Mouse (Mus musculus): ENCODE measurements at regions not wholly inside any gene's neighbourhood (a gene's known extent, or its start where the extent isn't known, plus 50 kb on each side); places are given as distances from the start of the nearest gene placed in this dataset.

DNA sequence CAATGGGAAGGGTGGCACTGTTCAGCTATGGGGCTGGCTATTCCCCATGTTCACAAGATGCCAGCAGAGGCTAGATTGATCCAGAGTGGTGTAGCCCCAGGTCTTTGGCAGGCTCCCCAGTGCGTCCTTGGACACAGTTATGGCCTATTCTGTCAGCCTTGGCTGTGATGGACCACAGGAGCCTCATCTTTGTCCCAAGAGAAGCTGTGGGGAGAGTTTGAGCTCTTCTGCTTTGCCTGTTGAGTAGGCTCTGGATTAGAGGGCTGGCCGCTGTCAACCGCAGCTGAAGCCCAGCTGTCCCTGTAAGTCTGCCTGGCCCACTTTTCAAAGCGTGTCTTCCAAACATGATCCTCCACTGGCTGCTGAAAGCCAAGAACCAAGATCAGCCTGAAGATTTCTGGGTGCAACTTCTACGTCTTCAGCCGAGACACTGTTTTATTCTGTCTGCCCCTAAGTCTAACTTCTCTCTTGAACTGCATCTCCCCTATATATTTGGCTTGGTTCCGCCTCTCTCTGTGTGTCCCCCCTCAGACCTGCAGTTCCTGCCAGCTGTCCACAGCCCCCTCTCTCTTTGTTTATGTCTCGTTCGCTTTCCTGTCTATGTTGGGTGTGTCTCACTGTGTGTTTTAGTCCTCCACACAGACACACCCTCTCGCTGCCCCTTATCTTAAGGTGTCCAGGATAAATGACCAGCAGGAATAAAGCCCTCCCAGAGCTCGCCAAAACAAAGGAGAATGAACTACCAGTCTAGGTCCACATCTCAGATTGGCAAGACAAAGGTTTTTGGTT lies 56.7 kb upstream of the Dlg1 start:
- TF ChIP-seq POLR2A (IDR thresholded peaks at IDR 0.05; ENCODE audit: borderline replicate concordance, extremely low read depth, insufficient read depth, insufficient read length, poor library complexity, severe bottlenecking) = no peak
- TF ChIP-seq CTCF (IDR thresholded peaks at IDR 0.05; ENCODE audit: borderline replicate concordance, extremely low read depth, insufficient read depth, insufficient read length) = no peak
